Mouse (Mus musculus) brain, embryonic 14.5 days (tissue): ENCODE results near the gene Gm17304.

Experiments
- CTCF ChIP-seq: fragments of 200-500 bp; IDR thresholded peaks from 2 replicates; pipeline ENCODE4 v1.5.1; 2012; ENCODE audit warnings: inconsistent platforms, mild to moderate bottlenecking, moderate library complexity, borderline replicate concordance; ENCODE audit not compliant: insufficient read depth, insufficient read length; ENCODE audit errors: extremely low read depth
- POLR2A ChIP-seq: fragments of 200-500 bp; IDR thresholded peaks from 2 replicates; pipeline ENCODE4 v1.6.1; 2012; ENCODE audit warnings: mild to moderate bottlenecking, inconsistent platforms, borderline replicate concordance; ENCODE audit not compliant: poor library complexity, insufficient read depth, insufficient read length, severe bottlenecking; ENCODE audit errors: extremely low read depth

- TF ChIP-seq CTCF (no peak), POLR2A (no peak)
These were observed 34.5 kb downstream of the Gm17304 start for GRCm38 (mm10) chr5:106643434-106643833.
